Mouse (Mus musculus): ENCODE results near the gene Bcl7a. TPM values are rescaled to one million over a fixed set of nuclear protein-coding genes. Genes with fewer than 3 reads are reported as not detected.

Bcl7a gene
- total RNA-seq, 1 experiment from 2014 or later: 28.3 TPM

DNA sequence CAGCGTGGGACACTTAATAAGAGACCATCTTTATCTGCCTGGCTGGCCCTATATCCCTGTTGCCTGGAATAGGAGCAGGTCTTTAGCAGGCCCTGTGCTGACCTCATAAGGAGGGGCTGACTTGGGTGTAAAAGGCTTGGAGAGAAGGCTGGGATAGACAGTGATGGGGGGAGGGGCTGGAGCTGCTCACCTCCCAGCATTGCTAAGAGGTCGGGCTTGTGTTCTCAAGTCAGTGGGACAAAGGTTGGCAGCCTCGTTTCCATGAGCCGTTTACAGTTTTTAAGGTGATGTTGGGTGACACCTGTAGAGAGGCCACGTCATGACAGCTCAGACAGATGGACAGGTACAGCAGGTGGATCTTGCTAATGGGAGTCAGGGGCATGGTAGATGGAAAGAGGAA, 26.4 kb downstream of the Bcl7a start:
- ATAC-seq (ENCODE audit: extremely low read depth, insufficient number of reproducible peaks, low FRiP score, poor library complexity, severe bottlenecking): no peak

GRCm38 (mm10) chr5:123375262-123375661, 31.6 kb downstream of the Bcl7a start:
- ATAC-seq (ENCODE audit: extremely low read depth, insufficient number of reproducible peaks, low FRiP score, poor library complexity, severe bottlenecking): no peak

- no peak for ATAC-seq (ENCODE audit: extremely low read depth, insufficient number of reproducible peaks, low FRiP score, poor library complexity, severe bottlenecking)
Observed at GRCm38 (mm10) chr5:123375793-123376452, 32.3 kb downstream of the Bcl7a start.

GRCm38 (mm10) chr5:123376569-123376968, 32.9 kb downstream of the Bcl7a start:
- no peak for ATAC-seq (ENCODE audit: extremely low read depth, insufficient number of reproducible peaks, low FRiP score, poor library complexity, severe bottlenecking)

- peak; percentile 73 for ATAC-seq (ENCODE audit: extremely low read depth, insufficient number of reproducible peaks, low FRiP score, poor library complexity, severe bottlenecking)
Observed at GRCm38 (mm10) chr5:123377120-123377955, 33.7 kb downstream of the Bcl7a start.

- no peak for ATAC-seq (ENCODE audit: extremely low read depth, insufficient number of reproducible peaks, low FRiP score, poor library complexity, severe bottlenecking)
Observed at GRCm38 (mm10) chr5:123378712-123379111, 35.1 kb downstream of the Bcl7a start.

DNA sequence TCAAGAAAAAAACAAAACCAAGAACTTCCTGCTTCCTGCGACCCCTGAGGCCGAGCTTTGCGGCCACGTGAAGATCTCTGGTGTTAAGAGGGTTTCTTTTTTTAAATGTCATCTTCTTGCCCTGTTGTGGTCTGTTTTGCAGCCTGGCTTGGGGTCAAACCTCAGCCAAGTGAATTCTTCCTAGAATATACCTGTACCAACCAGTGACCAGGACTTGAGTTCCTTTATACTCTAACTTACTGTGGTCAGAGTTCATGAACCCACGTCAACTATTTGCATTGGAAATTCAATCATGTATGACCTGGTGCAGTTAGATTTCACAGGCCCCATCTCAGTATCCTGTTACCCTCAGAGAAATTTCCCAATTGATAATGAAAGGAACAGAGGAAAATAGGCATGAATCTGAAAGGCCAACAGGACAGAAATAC, 35.9 kb downstream of the Bcl7a start:
- peak; percentile 30; the same call in 1 of the 2 replicates for ATAC-seq (ENCODE audit: extremely low read depth, insufficient number of reproducible peaks, low FRiP score, poor library complexity, severe bottlenecking)

- peak; percentile 44 for ATAC-seq (ENCODE audit: extremely low read depth, insufficient number of reproducible peaks, low FRiP score, poor library complexity, severe bottlenecking)
Observed at GRCm38 (mm10) chr5:123381968-123382367, 38.3 kb downstream of the Bcl7a start.

- ATAC-seq (ENCODE audit: extremely low read depth, insufficient number of reproducible peaks, low FRiP score, poor library complexity, severe bottlenecking): no peak
Observed at GRCm38 (mm10) chr5:123382686-123383085, 39.1 kb downstream of the Bcl7a start.

GRCm38 (mm10) chr5:123388452-123388851, 44.8 kb downstream of the Bcl7a start:
- ATAC-seq (ENCODE audit: extremely low read depth, insufficient number of reproducible peaks, low FRiP score, poor library complexity, severe bottlenecking): peak; percentile 36; the same call in 1 of the 2 replicates

DNA sequence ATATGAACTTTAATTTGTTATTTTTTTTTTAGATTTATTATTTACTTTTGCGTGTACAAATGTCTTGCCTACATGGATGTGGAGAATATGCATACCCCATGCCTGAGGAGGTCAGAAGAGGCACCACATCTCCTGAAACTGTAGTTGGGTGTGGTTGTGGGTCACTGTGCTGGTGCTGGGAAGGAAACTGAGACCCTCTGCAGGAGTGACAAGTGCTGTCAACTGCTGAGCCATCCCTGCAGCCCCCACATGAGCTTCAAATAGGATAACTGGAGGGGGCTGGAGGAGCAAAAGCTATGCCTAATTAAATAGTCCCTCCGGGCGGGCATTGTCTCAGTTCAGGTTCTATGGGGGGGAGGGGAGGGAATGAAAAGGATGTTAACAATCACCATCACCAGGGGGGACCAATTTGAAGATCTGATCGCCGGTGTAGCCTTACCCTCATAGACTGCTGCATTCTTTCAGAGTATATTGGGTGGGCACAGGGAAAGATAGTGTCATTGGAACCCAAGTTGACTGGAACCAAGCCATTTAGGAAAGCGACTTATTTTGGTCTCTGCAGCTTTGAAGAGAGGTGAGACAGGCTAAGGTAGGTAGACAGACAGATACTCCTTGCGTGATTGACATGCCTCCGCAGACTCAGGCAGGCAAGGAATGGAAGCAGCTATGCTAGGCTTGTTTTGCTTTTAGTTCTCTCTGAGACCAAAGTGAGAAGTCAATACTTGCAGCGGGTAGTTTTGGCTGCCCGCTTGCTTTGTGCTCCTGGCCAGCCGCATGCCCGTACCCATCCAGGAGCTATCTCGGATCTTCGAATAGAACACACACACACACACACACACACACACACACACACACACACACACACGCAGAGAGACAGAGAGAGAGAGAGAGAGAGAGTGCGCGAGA, 47.2 kb downstream of the Bcl7a start:
- no peak for ATAC-seq (ENCODE audit: extremely low read depth, insufficient number of reproducible peaks, low FRiP score, poor library complexity, severe bottlenecking)

- ATAC-seq (ENCODE audit: extremely low read depth, insufficient number of reproducible peaks, low FRiP score, poor library complexity, severe bottlenecking): no peak
Observed at GRCm38 (mm10) chr5:123391442-123391809, 47.8 kb downstream of the Bcl7a start.

- no peak for ATAC-seq (ENCODE audit: extremely low read depth, insufficient number of reproducible peaks, low FRiP score, poor library complexity, severe bottlenecking)
Observed at GRCm38 (mm10) chr5:123393786-123394302, 50.2 kb downstream of the Bcl7a start.

- peak; percentile 85 for ATAC-seq (ENCODE audit: extremely low read depth, insufficient number of reproducible peaks, low FRiP score, poor library complexity, severe bottlenecking)
Observed at GRCm38 (mm10) chr5:123394303-123394956, 50.8 kb downstream of the Bcl7a start, which contains the start of gene Mlxip. Mlxip (plus strand) TSS chr5:123394798.

GRCm38 (mm10) chr5:123394957-123395881, 51.6 kb downstream of the Bcl7a start:
- ATAC-seq (ENCODE audit: extremely low read depth, insufficient number of reproducible peaks, low FRiP score, poor library complexity, severe bottlenecking): peak; percentile 31; the same call in 1 of the 2 replicates

- ATAC-seq (ENCODE audit: extremely low read depth, insufficient number of reproducible peaks, low FRiP score, poor library complexity, severe bottlenecking): no peak
Observed at GRCm38 (mm10) chr5:123396901-123397464, 53.3 kb downstream of the Bcl7a start.

DNA sequence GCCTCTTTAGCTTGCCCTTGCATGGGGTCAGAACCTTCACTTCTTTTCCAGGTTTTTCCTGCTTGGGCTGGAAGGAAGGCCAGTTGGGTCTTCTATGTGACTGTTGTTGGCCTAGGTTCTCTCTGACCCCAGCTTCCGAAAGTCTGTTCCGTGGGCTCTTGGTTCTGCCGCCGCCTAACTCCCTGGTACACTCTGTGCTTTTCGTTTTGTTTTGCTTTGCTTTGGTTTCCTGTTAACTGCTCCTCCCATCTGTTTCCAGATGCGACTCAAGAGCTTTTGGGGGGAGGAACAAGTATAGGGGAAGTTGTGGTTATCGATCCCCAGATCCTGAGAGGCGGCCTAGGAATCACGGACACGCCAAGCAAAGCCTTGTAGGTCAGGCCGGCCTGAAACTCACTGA, 54.2 kb downstream of the Bcl7a start:
- ATAC-seq (ENCODE audit: extremely low read depth, insufficient number of reproducible peaks, low FRiP score, poor library complexity, severe bottlenecking): no peak; the same call in 1 of the 2 replicates

All from neutrophil, adult 5-6 weeks (primary cell).